Mouse (Mus musculus) ES-E14 (cell line): ENCODE data around the gene Mars.

Source experiments
- CHD2 ChIP-seq: IDR thresholded peaks from 2 replicates; pipeline ENCODE4 v1.6.1; 2014; ENCODE audit warnings: mild to moderate bottlenecking, low read depth, low read length, inconsistent platforms
- HCFC1 ChIP-seq: IDR thresholded peaks from 2 replicates; pipeline ENCODE4 v1.6.1; 2012; ENCODE audit warnings: low read length, inconsistent platforms, borderline replicate concordance; ENCODE audit not compliant: insufficient read depth
- MAFK ChIP-seq: IDR thresholded peaks from 2 replicates; pipeline ENCODE4 v1.6.1; 2014; ENCODE audit warnings: mild to moderate bottlenecking, low read depth, low read length, inconsistent platforms; ENCODE audit not compliant: insufficient read depth
- ZC3H11A ChIP-seq: IDR thresholded peaks from 2 replicates; pipeline ENCODE4 v1.6.1; 2012; ENCODE audit warnings: low read depth, mild to moderate bottlenecking, inconsistent platforms, low read length, borderline replicate concordance
- ZNF384 ChIP-seq: IDR thresholded peaks from 2 replicates; pipeline ENCODE4 v1.6.1; 2012; ENCODE audit warnings: low read depth, low read length, inconsistent platforms

DNA sequence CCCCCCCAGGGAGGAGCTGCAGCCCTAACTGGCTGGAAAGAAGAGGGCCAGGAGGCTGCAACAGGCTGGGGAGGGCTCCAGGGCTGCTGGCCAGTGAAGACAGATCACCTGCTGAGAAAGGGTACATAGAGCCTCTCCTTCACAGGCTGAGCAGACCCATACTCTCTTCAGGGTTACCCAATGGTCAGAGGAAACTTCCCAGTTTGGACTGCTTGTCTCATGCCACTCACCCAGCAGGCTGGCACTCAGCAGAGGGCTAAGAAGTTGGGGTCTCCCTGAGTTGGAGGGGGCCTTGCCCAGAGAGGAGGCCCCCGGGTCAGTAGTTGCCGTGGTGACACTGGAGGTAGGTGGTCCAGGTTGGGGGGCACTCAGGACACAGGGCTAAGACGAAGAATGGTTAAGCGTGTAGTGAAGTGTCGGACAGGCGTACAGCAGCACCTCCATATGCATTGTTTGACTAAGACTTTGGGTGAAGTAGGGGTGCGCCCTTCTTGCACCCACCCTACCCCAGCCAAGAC lies 27.4 kb downstream of the Mars start:
- no peak for TF ChIP-seq CHD2
- no peak for TF ChIP-seq HCFC1
- TF ChIP-seq MAFK: no peak
- no peak for TF ChIP-seq ZC3H11A
- TF ChIP-seq ZNF384: no peak
